Mouse (Mus musculus): ENCODE measurements around the gene Ttll5. TPM values are rescaled to one million over a fixed set of nuclear protein-coding genes. Genes with fewer than 3 reads are reported as not detected.

Gene Ttll5
- polyA plus RNA-seq, 1 experiment, result 31.2 TPM

GRCm38 (mm10) chr12:86039078-86039477, 214.6 kb downstream of the Ttll5 start:
- Histone ChIP-seq H3K4me1 (ENCODE audit: control insufficient read depth, insufficient read depth, low read length) (no peaks in the 10 kb centered on the region), H3K4me3 (ENCODE audit: insufficient read depth, low read length) (no peak overlapping the region), H3K27ac (ENCODE audit: insufficient read depth, low read length) (no peak overlapping the region)
- TF ChIP-seq POLR2A (IDR thresholded peaks at IDR 0.05; ENCODE audit: extremely low read depth, insufficient read depth, low read length), result no peak
- no peak for TF ChIP-seq CTCF (IDR thresholded peaks at IDR 0.05; ENCODE audit: extremely low read depth, insufficient read depth, low read length)

- H3K4me3 ChIP-seq (ENCODE audit: insufficient read depth, low read length), result no peak overlapping the region
- no peak for TF ChIP-seq POLR2A (IDR thresholded peaks at IDR 0.05; ENCODE audit: extremely low read depth, insufficient read depth, low read length)
- no peak for TF ChIP-seq CTCF (IDR thresholded peaks at IDR 0.05; ENCODE audit: extremely low read depth, insufficient read depth, low read length)
- no peaks in the 10 kb centered on the region for H3K4me1 ChIP-seq (ENCODE audit: control insufficient read depth, insufficient read depth, low read length)
- H3K27ac ChIP-seq (ENCODE audit: insufficient read depth, low read length), result no peak overlapping the region
Measured at GRCm38 (mm10) chr12:86039751-86040150, 215.3 kb downstream of the Ttll5 start.

- no peak for TF ChIP-seq POLR2A (IDR thresholded peaks at IDR 0.05; ENCODE audit: extremely low read depth, insufficient read depth, low read length)
Measured at GRCm38 (mm10) chr12:86046141-86046540, 221.7 kb downstream of the Ttll5 start.

DNA sequence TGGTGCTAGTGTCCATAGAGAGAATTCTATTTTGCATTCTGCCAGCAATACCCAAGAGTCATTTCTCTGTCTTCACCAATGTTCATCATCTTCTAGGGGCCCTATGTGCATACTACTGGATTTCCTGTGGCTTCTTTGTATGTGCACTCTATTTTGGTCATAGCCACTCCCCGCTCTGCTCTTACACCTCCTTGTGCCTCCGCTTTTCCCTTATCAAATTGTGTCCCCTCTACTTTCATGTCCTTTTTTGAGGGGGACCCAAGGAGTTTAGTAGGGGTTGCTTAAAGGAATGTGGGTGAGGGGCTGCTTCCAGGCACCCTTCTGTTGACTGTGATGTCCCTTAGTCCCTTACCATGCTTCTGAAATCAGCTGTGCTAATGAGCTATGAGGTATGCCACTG, 222.3 kb downstream of the Ttll5 start:
- Histone ChIP-seq H3K4me1 (ENCODE audit: control insufficient read depth, insufficient read depth, low read length) (no peaks in the 10 kb centered on the region), H3K27ac (ENCODE audit: insufficient read depth, low read length) (no peak overlapping the region), H3K4me3 (ENCODE audit: insufficient read depth, low read length) (no peak overlapping the region)
- TF ChIP-seq POLR2A (IDR thresholded peaks at IDR 0.05; ENCODE audit: extremely low read depth, insufficient read depth, low read length) (no peak), CTCF (IDR thresholded peaks at IDR 0.05; ENCODE audit: extremely low read depth, insufficient read depth, low read length) (no peak)

More at GRCm38 (mm10) chr12:86046141-86046540, 221.7 kb downstream of the Ttll5 start:
- no peaks in the 10 kb centered on the region for H3K4me1 ChIP-seq (ENCODE audit: control insufficient read depth, insufficient read depth, low read length)
- H3K27ac ChIP-seq (ENCODE audit: insufficient read depth, low read length), result no peak overlapping the region
- H3K4me3 ChIP-seq (ENCODE audit: insufficient read depth, low read length), result no peak overlapping the region

DNA sequence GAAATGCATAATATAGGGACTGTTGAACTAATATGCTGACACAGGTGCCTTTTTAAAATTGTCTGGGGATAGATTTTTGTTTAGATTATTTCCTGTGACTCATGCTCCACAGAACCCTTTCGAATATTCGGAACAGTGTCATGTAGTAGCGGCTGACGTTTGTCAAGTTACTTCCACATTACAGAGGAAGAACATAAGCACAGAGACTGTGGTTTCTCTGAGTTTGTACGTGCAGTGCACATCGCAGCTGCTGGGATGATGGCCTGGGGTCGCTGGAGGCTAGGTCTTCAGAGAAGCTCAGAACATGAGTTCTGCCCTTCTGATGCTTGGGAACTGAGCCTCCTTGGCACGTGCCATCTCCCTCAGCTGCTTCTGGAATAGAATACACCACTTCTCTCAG, 222.9 kb downstream of the Ttll5 start:
- Histone ChIP-seq H3K27ac (ENCODE audit: insufficient read depth, low read length) (no peak overlapping the region), H3K4me1 (ENCODE audit: control insufficient read depth, insufficient read depth, low read length) (no peaks in the 10 kb centered on the region), H3K4me3 (ENCODE audit: insufficient read depth, low read length) (no peak overlapping the region)
- TF ChIP-seq CTCF (IDR thresholded peaks at IDR 0.05; ENCODE audit: extremely low read depth, insufficient read depth, low read length) (no peak), POLR2A (IDR thresholded peaks at IDR 0.05; ENCODE audit: extremely low read depth, insufficient read depth, low read length) (no peak)

GRCm38 (mm10) chr12:86049813-86050212, 225.4 kb downstream of the Ttll5 start:
- Histone ChIP-seq H3K4me1 (ENCODE audit: control insufficient read depth, insufficient read depth, low read length) (no peaks in the 10 kb centered on the region), H3K4me3 (ENCODE audit: insufficient read depth, low read length) (no peak overlapping the region), H3K27ac (ENCODE audit: insufficient read depth, low read length) (no peak overlapping the region)
- TF ChIP-seq POLR2A (IDR thresholded peaks at IDR 0.05; ENCODE audit: extremely low read depth, insufficient read depth, low read length) (no peak), CTCF (IDR thresholded peaks at IDR 0.05; ENCODE audit: extremely low read depth, insufficient read depth, low read length) (no peak)

DNA sequence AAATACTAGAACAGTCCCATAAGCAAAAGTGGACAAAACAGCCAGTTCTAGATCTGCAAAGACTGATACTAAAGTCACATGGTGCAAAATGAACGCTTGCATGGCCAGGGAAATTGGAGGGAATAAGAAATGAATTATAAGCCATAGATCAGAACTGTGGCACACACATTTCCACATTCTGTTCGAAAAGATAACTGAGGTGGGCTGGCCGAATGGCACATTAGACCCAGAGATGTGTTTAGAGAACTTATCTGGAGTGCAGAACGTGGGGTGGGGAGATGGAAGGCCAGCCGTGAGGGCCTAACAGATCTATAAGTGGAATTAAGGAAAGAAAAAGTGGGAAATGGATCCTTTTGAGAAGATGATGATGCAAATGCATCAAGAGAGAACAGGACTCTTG, 227.0 kb downstream of the Ttll5 start:
- Histone ChIP-seq H3K27ac (ENCODE audit: insufficient read depth, low read length) (no peak overlapping the region), H3K4me3 (ENCODE audit: insufficient read depth, low read length) (no peak overlapping the region), H3K4me1 (ENCODE audit: control insufficient read depth, insufficient read depth, low read length) (no peaks in the 10 kb centered on the region)
- TF ChIP-seq CTCF (IDR thresholded peaks at IDR 0.05; ENCODE audit: extremely low read depth, insufficient read depth, low read length) (no peak), POLR2A (IDR thresholded peaks at IDR 0.05; ENCODE audit: extremely low read depth, insufficient read depth, low read length) (no peak)

GRCm38 (mm10) chr12:86055306-86055705, 230.8 kb downstream of the Ttll5 start:
- Histone ChIP-seq H3K4me3 (ENCODE audit: insufficient read depth, low read length) (no peak overlapping the region), H3K4me1 (ENCODE audit: control insufficient read depth, insufficient read depth, low read length) (no peaks in the 10 kb centered on the region), H3K27ac (ENCODE audit: insufficient read depth, low read length) (no peak overlapping the region)
- TF ChIP-seq POLR2A (IDR thresholded peaks at IDR 0.05; ENCODE audit: extremely low read depth, insufficient read depth, low read length), result no peak
- TF ChIP-seq CTCF (IDR thresholded peaks at IDR 0.05; ENCODE audit: extremely low read depth, insufficient read depth, low read length), result no peak

- H3K4me3 ChIP-seq (ENCODE audit: insufficient read depth, low read length), result no peak overlapping the region
- H3K27ac ChIP-seq (ENCODE audit: insufficient read depth, low read length), result no peak overlapping the region
- no peaks in the 10 kb centered on the region for H3K4me1 ChIP-seq (ENCODE audit: control insufficient read depth, insufficient read depth, low read length)
- TF ChIP-seq POLR2A (IDR thresholded peaks at IDR 0.05; ENCODE audit: extremely low read depth, insufficient read depth, low read length) (no peak), CTCF (IDR thresholded peaks at IDR 0.05; ENCODE audit: extremely low read depth, insufficient read depth, low read length) (no peak)
Measured at GRCm38 (mm10) chr12:86056976-86057375, 232.5 kb downstream of the Ttll5 start.

DNA sequence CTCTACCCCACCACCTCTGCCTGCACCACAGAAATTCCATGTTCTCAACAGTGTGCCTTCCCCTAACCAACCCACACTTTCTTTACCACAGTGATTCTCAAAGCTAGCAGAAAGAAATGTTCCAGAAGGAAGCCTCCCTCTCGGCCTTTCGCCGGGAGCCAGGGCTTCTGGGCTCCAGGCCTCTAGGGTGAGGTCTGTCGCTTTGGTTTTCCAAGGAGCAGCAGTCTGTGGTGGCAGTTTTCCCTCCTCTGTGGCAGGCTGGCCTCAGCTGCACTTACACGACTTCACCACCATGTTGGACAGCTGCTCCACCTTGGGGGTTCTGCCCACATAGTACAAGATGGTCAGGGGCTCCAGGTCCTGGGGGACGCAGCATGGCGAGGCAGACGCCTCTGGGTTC, 233.1 kb downstream of the Ttll5 start:
- no peak overlapping the region for H3K4me3 ChIP-seq (ENCODE audit: insufficient read depth, low read length)
- no peak for TF ChIP-seq POLR2A (IDR thresholded peaks at IDR 0.05; ENCODE audit: extremely low read depth, insufficient read depth, low read length)
- no peaks in the 10 kb centered on the region for H3K4me1 ChIP-seq (ENCODE audit: control insufficient read depth, insufficient read depth, low read length)
- H3K27ac ChIP-seq (ENCODE audit: insufficient read depth, low read length), result no peak overlapping the region

- TF ChIP-seq CTCF (IDR thresholded peaks at IDR 0.05; ENCODE audit: extremely low read depth, insufficient read depth, low read length) (no peak), POLR2A (IDR thresholded peaks at IDR 0.05; ENCODE audit: extremely low read depth, insufficient read depth, low read length) (no peak)
- H3K4me3 ChIP-seq (ENCODE audit: insufficient read depth, low read length), result no peak overlapping the region
- no peak overlapping the region for H3K27ac ChIP-seq (ENCODE audit: insufficient read depth, low read length)
- H3K4me1 ChIP-seq (ENCODE audit: control insufficient read depth, insufficient read depth, low read length), result no peaks in the 10 kb centered on the region
Measured at GRCm38 (mm10) chr12:86059341-86059740, 234.9 kb downstream of the Ttll5 start.
